Mouse (Mus musculus): ENCODE results near the gene Bad. TPM values are rescaled to one million over a fixed set of nuclear protein-coding genes. Genes with fewer than 3 reads are reported as not detected.
"Not testable (repeated sequence)": the region's sequence is repeated elsewhere in the genome, so short reads cannot be mapped to it uniquely, and the experiment has no call there.

Bad gene
- polyA plus RNA-seq, 1 experiment from 2014 or later, result 77.0 TPM

- Histone ChIP-seq H3K4me2 (ENCODE audit: low read length) (no peak overlapping the region), H3K9me3 (replicated peaks; ENCODE audit: control insufficient read depth, low read length) (no peaks in the 10 kb centered on the region), H3K9ac (ENCODE audit: low read length) (no peak overlapping the region), H3K36me3 (ENCODE audit: control insufficient read depth, insufficient read depth, low read length) (peaks cover 33% of the 10 kb centered on the region), H3K4me3 (ENCODE audit: low read depth, low read length) (no peak overlapping the region), H3K27me3 (replicated peaks; ENCODE audit: control insufficient read depth, insufficient read depth, low read length) (no peaks in the 10 kb centered on the region), H3K27ac (ENCODE audit: low read depth, low read length) (no peak overlapping the region), H3K4me1 (ENCODE audit: control insufficient read depth, insufficient read depth, low read length) (peaks cover 11% of the 10 kb centered on the region)
- 87% methylated on average over 3 of the region's 3 CpGs for WGBS
- ATAC-seq (no peak), DNase-seq (ENCODE audit: low spot score) (no peak)
Observed at GRCm38 (mm10) chr19:6906199-6906598, 35.5 kb upstream of the Bad start.

- H3K36me3 ChIP-seq (ENCODE audit: control insufficient read depth, insufficient read depth, low read length), result peaks cover 42% of the 10 kb centered on the region
- ATAC-seq, result no peak
Observed at GRCm38 (mm10) chr19:6907094-6907493, 34.6 kb upstream of the Bad start.

GRCm38 (mm10) chr19:6907811-6908540 is 33.7 kb upstream of the Bad start:
- Histone ChIP-seq H3K4me1 (ENCODE audit: control insufficient read depth, insufficient read depth, low read length) (peaks cover 11% of the 10 kb centered on the region), H3K9ac (ENCODE audit: low read length) (peak overlapping the region; percentile 71; the same call in 1 of the 2 replicates), H3K4me3 (ENCODE audit: low read depth, low read length) (peak overlapping the region; percentile 53; the same call in 1 of the 2 replicates), H3K4me2 (ENCODE audit: low read length) (peak overlapping the region; percentile 82), H3K27me3 (replicated peaks; ENCODE audit: control insufficient read depth, insufficient read depth, low read length) (no peaks in the 10 kb centered on the region), H3K9me3 (replicated peaks; ENCODE audit: control insufficient read depth, low read length) (no peaks in the 10 kb centered on the region), H3K27ac (ENCODE audit: low read depth, low read length) (no peak overlapping the region), H3K36me3 (ENCODE audit: control insufficient read depth, insufficient read depth, low read length) (peaks cover 50% of the 10 kb centered on the region)
- ATAC-seq, result no peak
- WGBS, result 89% methylated on average over 7 of the region's 7 CpGs
- DNase-seq (ENCODE audit: low spot score), result no peak

More at GRCm38 (mm10) chr19:6907094-6907493, 34.6 kb upstream of the Bad start:
- H3K27me3 ChIP-seq (replicated peaks; ENCODE audit: control insufficient read depth, insufficient read depth, low read length), result no peaks in the 10 kb centered on the region
- no peak overlapping the region for H3K27ac ChIP-seq (ENCODE audit: low read depth, low read length)
- no peak overlapping the region for H3K4me3 ChIP-seq (ENCODE audit: low read depth, low read length)
- no peaks in the 10 kb centered on the region for H3K9me3 ChIP-seq (replicated peaks; ENCODE audit: control insufficient read depth, low read length)
- H3K9ac ChIP-seq (ENCODE audit: low read length), result no peak overlapping the region
- H3K4me2 ChIP-seq (ENCODE audit: low read length), result no peak overlapping the region
- peaks cover 11% of the 10 kb centered on the region for H3K4me1 ChIP-seq (ENCODE audit: control insufficient read depth, insufficient read depth, low read length)
- WGBS, result 93% methylated on average over 8 of the region's 8 CpGs
- DNase-seq (ENCODE audit: low spot score), result no peak

- no peak for DNase-seq (ENCODE audit: low spot score)
- peak overlapping the region; percentile 71 for H3K9ac ChIP-seq (ENCODE audit: low read length)
- H3K27ac ChIP-seq (ENCODE audit: low read depth, low read length), result peak overlapping the region; percentile 93
- peak overlapping the region; percentile 82 for H3K4me2 ChIP-seq (ENCODE audit: low read length)
- H3K4me3 ChIP-seq (ENCODE audit: low read depth, low read length), result peak overlapping the region; percentile 53
- WGBS, result 11% methylated on average over 11 of the region's 11 CpGs
- H3K9me3 ChIP-seq (replicated peaks; ENCODE audit: control insufficient read depth, low read length), result no peaks in the 10 kb centered on the region
- peaks cover 61% of the 10 kb centered on the region for H3K36me3 ChIP-seq (ENCODE audit: control insufficient read depth, insufficient read depth, low read length)
- ATAC-seq, result no peak
- no peaks in the 10 kb centered on the region for H3K27me3 ChIP-seq (replicated peaks; ENCODE audit: control insufficient read depth, insufficient read depth, low read length)
- H3K4me1 ChIP-seq (ENCODE audit: control insufficient read depth, insufficient read depth, low read length), result peaks cover 11% of the 10 kb centered on the region
Observed at GRCm38 (mm10) chr19:6909021-6909420, 32.6 kb upstream of the Bad start.

GRCm38 (mm10) chr19:6909507-6910289 is 32.0 kb upstream of the Bad start, which contains the start of the genes Trmt112 and Prdx5:
Gene Trmt112, plus strand, starts transcription at chr19:6909698.
Gene Prdx5, minus strand, starts transcription at chr19:6910106.
- Histone ChIP-seq H3K4me3 (ENCODE audit: low read depth, low read length) (peak within 1 kb of the TSS; percentile 53), H3K4me1 (ENCODE audit: control insufficient read depth, insufficient read depth, low read length) (peaks cover 11% of the 10 kb centered on the region), H3K36me3 (ENCODE audit: control insufficient read depth, insufficient read depth, low read length) (peaks cover 60% of the 10 kb centered on the region), H3K9me3 (replicated peaks; ENCODE audit: control insufficient read depth, low read length) (no peaks in the 10 kb centered on the region), H3K27ac (ENCODE audit: low read depth, low read length) (peak within 1 kb of the TSS; percentile 93), H3K4me2 (ENCODE audit: low read length) (peak within 1 kb of the TSS; percentile 82), H3K9ac (ENCODE audit: low read length) (peak within 1 kb of the TSS; percentile 71), H3K27me3 (replicated peaks; ENCODE audit: control insufficient read depth, insufficient read depth, low read length) (no peaks in the 10 kb centered on the region)
- ATAC-seq, result peak; percentile 95
- DNase-seq (ENCODE audit: low spot score), result peak; percentile 98
- under 1% methylated on average over 64 of the region's 65 CpGs for WGBS

- Histone ChIP-seq H3K27ac (ENCODE audit: low read depth, low read length) (peak overlapping the region; percentile 93), H3K4me2 (ENCODE audit: low read length) (peak overlapping the region; percentile 82), H3K36me3 (ENCODE audit: control insufficient read depth, insufficient read depth, low read length) (peaks cover 54% of the 10 kb centered on the region), H3K4me3 (ENCODE audit: low read depth, low read length) (peak overlapping the region; percentile 53), H3K9ac (ENCODE audit: low read length) (peak overlapping the region; percentile 71), H3K4me1 (ENCODE audit: control insufficient read depth, insufficient read depth, low read length) (peaks cover 11% of the 10 kb centered on the region)
- H3K9me3 ChIP-seq (replicated peaks; ENCODE audit: control insufficient read depth, low read length); ATAC-seq; H3K27me3 ChIP-seq (replicated peaks; ENCODE audit: control insufficient read depth, insufficient read depth, low read length): not testable (repeated sequence)
- DNase-seq (ENCODE audit: low spot score), result peak; percentile 47
- WGBS, result 3% methylated on average over 28 of the region's 30 CpGs
Observed at GRCm38 (mm10) chr19:6910306-6910705, 31.4 kb upstream of the Bad start.

- DNase-seq (ENCODE audit: low spot score) (no peak), ATAC-seq (no peak)
- no peaks in the 10 kb centered on the region for H3K27me3 ChIP-seq (replicated peaks; ENCODE audit: control insufficient read depth, insufficient read depth, low read length)
- no peaks in the 10 kb centered on the region for H3K9me3 ChIP-seq (replicated peaks; ENCODE audit: control insufficient read depth, low read length)
- H3K4me3 ChIP-seq (ENCODE audit: low read depth, low read length), result no peak overlapping the region
- H3K27ac ChIP-seq (ENCODE audit: low read depth, low read length), result no peak overlapping the region
- peaks cover 45% of the 10 kb centered on the region for H3K36me3 ChIP-seq (ENCODE audit: control insufficient read depth, insufficient read depth, low read length)
- no peak overlapping the region for H3K9ac ChIP-seq (ENCODE audit: low read length)
- H3K4me1 ChIP-seq (ENCODE audit: control insufficient read depth, insufficient read depth, low read length), result peaks cover 11% of the 10 kb centered on the region
- 76% methylated on average over 19 of the region's 19 CpGs for WGBS
- H3K4me2 ChIP-seq (ENCODE audit: low read length), result peak overlapping the region; percentile 82; the same call in 1 of the 2 replicates
Observed at GRCm38 (mm10) chr19:6911101-6912074, 30.3 kb upstream of the Bad start.

GRCm38 (mm10) chr19:6912205-6912970 is 29.3 kb upstream of the Bad start:
- 95% methylated on average over 15 of the region's 15 CpGs for WGBS
- H3K4me3 ChIP-seq (ENCODE audit: low read depth, low read length), result no peak overlapping the region
- peaks cover 35% of the 10 kb centered on the region for H3K36me3 ChIP-seq (ENCODE audit: control insufficient read depth, insufficient read depth, low read length)
- H3K27ac ChIP-seq (ENCODE audit: low read depth, low read length), result no peak overlapping the region
- no peak overlapping the region for H3K9ac ChIP-seq (ENCODE audit: low read length)
- ATAC-seq (no peak), DNase-seq (ENCODE audit: low spot score) (no peak)
- H3K9me3 ChIP-seq (replicated peaks; ENCODE audit: control insufficient read depth, low read length), result no peaks in the 10 kb centered on the region
- no peaks in the 10 kb centered on the region for H3K27me3 ChIP-seq (replicated peaks; ENCODE audit: control insufficient read depth, insufficient read depth, low read length)
- H3K4me1 ChIP-seq (ENCODE audit: control insufficient read depth, insufficient read depth, low read length), result peaks cover 11% of the 10 kb centered on the region
- no peak overlapping the region for H3K4me2 ChIP-seq (ENCODE audit: low read length)
